In genomic region chr8:11393607-11394006, GRCm38 (mm10) we compare ENCODE assay signal across 10 mouse cellular contexts.
DNase-seq lines count a peak whose midpoint lies in the region; ATAC-seq and TF ChIP-seq lines count a peak whose summit lies in the region.
"Had no signal": no experiment of that assay in that cellular context is flagged by ENCODE, and none has a peak within 500 bp of the region (broad histone marks: within the 10 kb centered on the region; RNA-seq: fewer than 3 reads in every experiment).

No protein-coding gene starts in this region.

- peak overlapping the region; percentile 57; the same call in 1 of the 2 replicates for H3K27ac ChIP-seq in layer of hippocampus, adult 2 months
- H3K27ac ChIP-seq in embryonic facial prominence, embryonic 10.5 days (replicated peaks): peak overlapping the region; percentile 51
- H3K27ac ChIP-seq in intestine, embryonic 16.5 days (ENCODE audit: low read length): peak overlapping the region; percentile 90
- no peak overlapping the region for H3K27ac ChIP-seq in liver, embryonic 11.5 days (ENCODE audit: low read depth, low read length)
- H3K27ac ChIP-seq: midbrain, embryonic 12.5 days had no signal

- peaks cover 25% of the 10 kb centered on the region; the same call in 1 of the 2 replicates for H3K36me3 ChIP-seq in embryonic facial prominence, embryonic 10.5 days (replicated peaks)
- H3K36me3 ChIP-seq in intestine, embryonic 16.5 days (ENCODE audit: control insufficient read depth, insufficient read depth, low read length): no peaks in the 10 kb centered on the region
- no peaks in the 10 kb centered on the region for H3K36me3 ChIP-seq in liver, embryonic 11.5 days (ENCODE audit: control insufficient read depth, insufficient read depth, low read length)
- H3K36me3 ChIP-seq: midbrain, embryonic 12.5 days had no signal

- 0 out of 2 replicates have a peak, but pooled peaks cover 6% of the 10 kb centered on the region for H3K9me3 ChIP-seq in embryonic facial prominence, embryonic 10.5 days
- H3K9me3 ChIP-seq in intestine, embryonic 16.5 days (ENCODE audit: control insufficient read depth, low read length): no peaks in the 10 kb centered on the region
- H3K9me3 ChIP-seq in liver, embryonic 11.5 days (ENCODE audit: control insufficient read depth, low read length): no peaks in the 10 kb centered on the region

- peaks cover 20% of the 10 kb centered on the region for H3K4me1 ChIP-seq in embryonic facial prominence, embryonic 10.5 days
- peaks cover 29% of the 10 kb centered on the region for H3K4me1 ChIP-seq in intestine, embryonic 16.5 days (ENCODE audit: control insufficient read depth, insufficient read depth, low read length)
- H3K4me1 ChIP-seq in liver, embryonic 11.5 days (replicated peaks; ENCODE audit: control insufficient read depth, insufficient read depth, low read length): no peaks in the 10 kb centered on the region
- H3K4me1 ChIP-seq: midbrain, embryonic 12.5 days had no signal

- no peak for DNase-seq in layer of hippocampus, adult 2 months (ENCODE audit: low spot score in 2 of 2)
- no peak for DNase-seq in layer of hippocampus, adult 9-10 months (ENCODE audit: low spot score)
- DNase-seq in NIH3T3 (ENCODE audit: low read depth): peak; percentile 77
- no peak for DNase-seq in embryonic facial prominence, embryonic 10.5 days (ENCODE audit: low spot score)
- no peak for DNase-seq in liver, embryonic 11.5 days (ENCODE audit: low spot score)
- DNase-seq in spleen, postnatal 36 days (ENCODE audit: low spot score in 2 of 2): no peak
- DNase-seq: cerebellum, adult 9-10 months had no signal

- TF ChIP-seq CTCF in layer of hippocampus, adult 2 months (conservative IDR thresholded peaks at IDR 0.05): no peak

- no peak overlapping the region for H3K4me2 ChIP-seq in intestine, embryonic 16.5 days (ENCODE audit: low read depth, low read length)
- no peak overlapping the region for H3K4me2 ChIP-seq in liver, embryonic 11.5 days
- H3K4me2 ChIP-seq: midbrain, embryonic 12.5 days had no signal

- peak; percentile 19; the same call in 1 of the 2 replicates for ATAC-seq in intestine, embryonic 16.5 days
- ATAC-seq in frontal cortex, adult (ENCODE audit: low TSS enrichment): no peak
- ATAC-seq in liver, embryonic 11.5 days (replicated peaks; ENCODE audit: low FRiP score): no peak

- no peak overlapping the region for H3K4me3 ChIP-seq in layer of hippocampus, adult 2 months
- H3K4me3 ChIP-seq in embryonic facial prominence, embryonic 10.5 days: no peak overlapping the region
- no peak overlapping the region for H3K4me3 ChIP-seq in intestine, embryonic 16.5 days (ENCODE audit: low read length)
- H3K4me3 ChIP-seq in liver, embryonic 11.5 days (ENCODE audit: low read depth, low read length): no peak overlapping the region
- H3K4me3 ChIP-seq: midbrain, embryonic 12.5 days had no signal

- H3K9ac ChIP-seq in intestine, embryonic 16.5 days (ENCODE audit: low read depth, low read length): peak overlapping the region; percentile 48
- no peak overlapping the region for H3K9ac ChIP-seq in liver, embryonic 11.5 days (ENCODE audit: low read depth, low read length)
- H3K9ac ChIP-seq: midbrain, embryonic 12.5 days had no signal

- no peaks in the 10 kb centered on the region for H3K27me3 ChIP-seq in embryonic facial prominence, embryonic 10.5 days (replicated peaks; ENCODE audit: low read depth, poor library complexity, severe bottlenecking)
- no peaks in the 10 kb centered on the region for H3K27me3 ChIP-seq in intestine, embryonic 16.5 days (replicated peaks; ENCODE audit: control insufficient read depth, insufficient read depth, low read length)
- H3K27me3 ChIP-seq in liver, embryonic 11.5 days (replicated peaks; ENCODE audit: control insufficient read depth, insufficient read depth, low read length): no peaks in the 10 kb centered on the region
- H3K27me3 ChIP-seq: midbrain, embryonic 12.5 days had no signal

- WGBS in embryonic facial prominence, embryonic 10.5 days: 52% methylated on average over 8 of the region's 8 CpGs
- 40% methylated on average over 8 of the region's 8 CpGs for WGBS in intestine, embryonic 16.5 days
- WGBS in liver, embryonic 11.5 days: 20% methylated on average over 8 of the region's 8 CpGs
